Mouse (Mus musculus) Patski (cell line): ENCODE measurements around the gene Xpo4. TPM values are rescaled to one million over a fixed set of nuclear protein-coding genes. Genes with fewer than 3 reads are reported as not detected.
A peak's percentile ranks its signal among the peaks of the same experiment; 100 is the strongest.

Experiments
- ATAC-seq: fragments of 100-300 bp; one replicate; pipeline ENCODE4 v1.8.0; 2021
- CTCF ChIA-PET: fragments of 350-600 bp; sonication (Branson Sonifier 250); formaldehyde crosslinking; loops from one replicate; lab custom pipeline; 2022; ENCODE audit warnings: inconsistent platforms; lab: Charles Lee
- POLR2A ChIA-PET: fragments of 350-600 bp; sonication (Branson Sonifier 250); formaldehyde crosslinking; loops from one replicate; lab custom pipeline; 2022; ENCODE audit warnings: antibody characterized with exemption, inconsistent platforms; lab: Charles Lee
- DNase-seq: peaks from one replicate; pipeline ENCODE4 v3.0.0-alpha.2; 2011; ENCODE audit warnings: low read depth, low spot score
- H3K27me3 ChIP-seq: fragments of 371-371 bp; one replicate; pipeline ENCODE4 v1.5.1; 2021
- CTCF ChIP-seq: fragments of 100-300 bp; IDR thresholded peaks from one replicate; pipeline ENCODE4 v1.5.1; 2021
- in situ Hi-C: fragments of 300-500 bp; cut with MboI; formaldehyde crosslinking; loops from 3 replicates; pipeline ENCODE4 v1.11.1; 2018; ENCODE audit warnings: low pct_unique_long_range_greater_than_20kb, mixed read lengths
- polyA plus RNA-seq: library from polyadenylated mRNA; unstranded; gene quantifications from one replicate; pipeline ENCODE4 v1.2.3, GENCODE M21; 2021

The Xpo4 gene
- polyA plus RNA-seq, 1 experiment from 2014 or later, result 11.9 TPM

DNA sequence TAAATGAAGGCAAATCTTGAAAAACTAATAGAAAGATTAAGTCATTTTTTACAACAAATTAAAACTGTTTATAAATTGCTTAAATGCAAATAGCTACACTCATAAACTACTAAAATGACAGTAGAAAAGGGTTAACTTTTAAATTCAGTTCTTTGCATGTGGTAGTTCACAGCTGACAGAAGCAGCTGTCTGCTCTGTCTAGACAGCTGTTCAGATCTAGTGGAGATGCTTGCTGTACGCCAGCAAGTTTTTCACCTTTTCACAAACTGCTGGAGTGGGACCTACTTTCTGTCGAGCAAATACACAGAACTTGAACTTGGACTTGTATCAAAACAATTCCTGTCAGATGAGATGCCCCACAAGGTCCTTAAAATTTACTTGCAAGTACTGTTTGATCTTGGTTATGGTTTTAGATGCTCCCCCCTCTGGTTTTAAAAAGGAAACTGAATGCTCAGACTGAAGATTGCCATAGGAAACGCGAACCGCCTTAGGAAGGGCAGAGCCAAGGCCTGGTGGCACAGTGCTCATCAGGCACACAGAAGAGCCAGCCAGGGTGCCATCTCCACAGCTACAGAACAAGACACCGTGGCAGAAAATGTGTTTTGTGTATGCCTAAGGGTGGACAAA lies 48.8 kb downstream of the Xpo4 start:
- in situ Hi-C loops, result no loop called here
- DNase-seq, result no peak
- POLR2A ChIA-PET, result interaction anchor here (0.6 kb wide), 1 partner anchor 40 kb away, joined by 3 read pairs; no protein-coding TSS in a partner anchor
- CTCF ChIA-PET, result no interaction called here
- no peaks in the 10 kb centered on the region for H3K27me3 ChIP-seq
- ATAC-seq, result no peak
- TF ChIP-seq CTCF, result no peak

DNA sequence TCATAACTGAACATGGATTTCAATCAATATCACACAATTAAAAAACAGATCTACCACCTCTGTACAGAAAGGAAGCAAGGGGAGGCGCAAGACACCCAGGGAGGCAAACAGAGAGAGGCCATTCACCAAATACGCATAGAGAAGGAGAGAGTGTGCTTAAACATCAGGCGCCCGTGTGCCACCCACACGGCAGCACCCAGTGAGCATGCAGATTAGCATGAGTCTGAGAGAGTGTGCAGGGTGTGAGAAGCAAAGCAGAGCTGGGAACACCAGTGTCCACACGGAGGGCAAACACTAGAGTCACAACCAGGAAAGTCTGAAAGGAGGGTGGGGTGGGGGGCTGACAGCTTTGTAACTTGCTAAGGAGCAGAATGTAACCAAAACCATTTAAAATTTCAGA lies 49.4 kb downstream of the Xpo4 start:
- POLR2A ChIA-PET, result no interaction called here
- in situ Hi-C loops, result no loop called here

GRCm38 (mm10) chr14:57611034-57611433 lies 54.2 kb downstream of the Xpo4 start:
- DNase-seq (no peak), ATAC-seq (peak; percentile 35)
- in situ Hi-C loops, result no loop called here
- TF ChIP-seq CTCF, result no peak
- ChIA-PET CTCF (interaction anchor here (1.4 to 1.7 kb wide), 2 partner anchors 9 to 93 kb away, joined by 3 to 4 read pairs; no protein-coding TSS in a partner anchor), POLR2A (no interaction called here)
- H3K27me3 ChIP-seq, result no peaks in the 10 kb centered on the region

More for the DNA sequence above, 49.4 kb downstream of the Xpo4 start:
- CTCF ChIA-PET, result no interaction called here
- H3K27me3 ChIP-seq, result no peaks in the 10 kb centered on the region
- TF ChIP-seq CTCF, result no peak
- DNase-seq (no peak), ATAC-seq (no peak)

GRCm38 (mm10) chr14:57609816-57610329 lies 55.4 kb downstream of the Xpo4 start:
- POLR2A ChIA-PET, result interaction anchor here (1.3 kb wide), 1 partner anchor 8 kb away, joined by 4 read pairs; no protein-coding TSS in a partner anchor
- in situ Hi-C loops, result loop anchor here (5.0 kb wide), 1 partner anchor 83 kb away; no protein-coding TSS in a partner anchor
- ATAC-seq, result no peak

DNA sequence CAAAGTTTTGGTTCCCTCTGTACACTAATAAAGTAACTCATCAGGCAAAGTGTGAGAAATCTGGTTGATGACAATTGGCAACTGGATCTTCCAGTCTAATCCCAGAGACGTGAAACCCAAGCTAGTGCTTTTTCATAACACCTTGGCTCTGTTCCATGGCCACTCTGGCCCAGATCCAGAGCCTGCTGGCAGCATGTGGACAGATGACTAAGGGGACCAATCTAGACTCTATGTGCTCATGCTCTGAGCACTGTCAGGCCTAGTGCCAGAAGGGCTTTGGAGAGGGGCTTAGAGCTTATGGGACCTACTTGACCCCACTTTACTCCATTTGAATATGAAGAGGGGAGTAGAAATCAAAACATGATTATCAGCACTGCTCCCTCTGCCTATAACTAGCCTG lies 57.7 kb downstream of the Xpo4 start:
- no peaks in the 10 kb centered on the region for H3K27me3 ChIP-seq
- POLR2A ChIA-PET, result no interaction called here
- DNase-seq (peak; percentile 91), ATAC-seq (peak; percentile 71)
- in situ Hi-C loops, result loop anchor here (5.0 kb wide), 1 partner anchor 80 kb away; no protein-coding TSS in a partner anchor
- no peak for TF ChIP-seq CTCF
- CTCF ChIA-PET, result interaction anchor here (1.0 to 1.7 kb wide), 2 partner anchors 10 to 74 kb away, joined by 3 to 5 read pairs; no protein-coding TSS in a partner anchor

More at GRCm38 (mm10) chr14:57609816-57610329, 55.4 kb downstream of the Xpo4 start:
- DNase-seq, result no peak
- CTCF ChIA-PET, result interaction anchor here (1.4 kb wide), 1 partner anchor 91 kb away, joined by 3 read pairs; no protein-coding TSS in a partner anchor
- TF ChIP-seq CTCF, result no peak
- H3K27me3 ChIP-seq, result no peaks in the 10 kb centered on the region

- ChIA-PET CTCF (interaction anchor here (1.0 to 1.7 kb wide), 2 partner anchors 11 to 73 kb away, joined by 3 to 5 read pairs; no protein-coding TSS in a partner anchor), POLR2A (interaction anchor here (0.6 kb wide), 1 partner anchor 1095 kb away, joined by 3 read pairs; no protein-coding TSS in a partner anchor)
- no peaks in the 10 kb centered on the region for H3K27me3 ChIP-seq
- ATAC-seq (no peak), DNase-seq (no peak)
- in situ Hi-C loops, result loop anchor here (5.0 kb wide), 1 partner anchor 80 kb away; no protein-coding TSS in a partner anchor
- TF ChIP-seq CTCF, result no peak
These were observed 58.4 kb downstream of the Xpo4 start for GRCm38 (mm10) chr14:57606663-57607365.

GRCm38 (mm10) chr14:57593279-57593678 lies 72.0 kb downstream of the Xpo4 start:
- ChIA-PET POLR2A (no interaction called here), CTCF (interaction anchor here (1.2 kb wide), 1 partner anchor 12 kb away, joined by 3 read pairs; no protein-coding TSS in a partner anchor)
- H3K27me3 ChIP-seq, result no peaks in the 10 kb centered on the region
- DNase-seq (no peak), ATAC-seq (no peak)
- in situ Hi-C loops, result no loop called here
- no peak for TF ChIP-seq CTCF

DNA sequence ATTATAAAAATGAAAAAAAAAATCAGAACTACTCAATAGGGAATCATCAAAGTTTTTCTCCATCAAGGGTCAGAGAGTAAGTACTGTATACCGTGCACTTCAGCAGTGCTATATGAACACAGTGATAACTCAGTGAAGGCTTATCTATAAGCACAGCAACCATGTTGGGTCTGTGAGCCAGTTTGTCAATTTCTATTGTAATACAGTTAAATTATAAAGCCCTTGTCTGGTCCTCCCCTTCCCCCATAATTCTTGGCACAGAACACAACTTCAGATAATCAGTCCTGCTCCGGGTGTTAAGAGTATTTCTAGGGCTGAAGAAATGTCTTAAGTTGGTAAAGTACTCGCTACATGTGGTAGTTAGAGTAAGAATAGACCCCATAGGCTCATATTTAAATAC lies 73.4 kb downstream of the Xpo4 start:
- in situ Hi-C loops, result no loop called here
- POLR2A ChIA-PET, result no interaction called here

GRCm38 (mm10) chr14:57576364-57577060 lies 88.7 kb downstream of the Xpo4 start:
- CTCF ChIA-PET, result no interaction called here
- in situ Hi-C loops, result no loop called here
- POLR2A ChIA-PET, result interaction anchor here (0.7 to 1.2 kb wide), 2 partner anchors 40 to 43 kb away, joined by 3 read pairs; no protein-coding TSS in a partner anchor

More for the DNA sequence above, 73.4 kb downstream of the Xpo4 start:
- no peak for ATAC-seq
- DNase-seq, result no peak
- CTCF ChIA-PET, result no interaction called here
- no peaks in the 10 kb centered on the region for H3K27me3 ChIP-seq
- no peak for TF ChIP-seq CTCF

More at GRCm38 (mm10) chr14:57576364-57577060, 88.7 kb downstream of the Xpo4 start:
- no peak for DNase-seq
- no peak for TF ChIP-seq CTCF
- H3K27me3 ChIP-seq, result no peaks in the 10 kb centered on the region
- ATAC-seq, result no peak
